Mouse (Mus musculus) midbrain, embryonic 12.5 days (tissue): ENCODE measurements around the gene Osbpl9. TPM values are rescaled to one million over a fixed set of nuclear protein-coding genes. Genes with fewer than 3 reads are reported as not detected.

ENCODE experiments used
- ATAC-seq: fragments of 200-750 bp; cut with Nextera tagmentation; 2 replicates; pipeline ENCODE4 v1.8.0; 2017; ENCODE audit warnings: low read depth, moderate TSS enrichment, moderate library complexity; ENCODE audit not compliant: low FRiP score
- H3K27ac ChIP-seq: fragments of 300-500 bp; sonication (generic); replicated peaks from 2 replicates; pipeline ENCODE4 v1.5.1; 2016; ENCODE audit warnings: mild to moderate bottlenecking
- H3K27me3 ChIP-seq: fragments of 300-500 bp; sonication (generic); 2 replicates; pipeline ENCODE4 v1.6.1; 2016; ENCODE audit warnings: mild to moderate bottlenecking
- H3K36me3 ChIP-seq: fragments of 300-500 bp; sonication (generic); 2 replicates; pipeline ENCODE4 v1.6.1; 2016
- H3K4me1 ChIP-seq: fragments of 300-500 bp; sonication (generic); 2 replicates; pipeline ENCODE4 v1.6.1; 2016
- H3K4me2 ChIP-seq: fragments of 300-500 bp; sonication (generic); replicated peaks from 2 replicates; pipeline ENCODE4 v1.6.1; 2016; ENCODE audit warnings: mild to moderate bottlenecking, moderate library complexity
- H3K4me3 ChIP-seq: fragments of 300-500 bp; sonication (generic); 2 replicates; pipeline ENCODE4 v1.5.1; 2016; ENCODE audit warnings: mild to moderate bottlenecking
- H3K9ac ChIP-seq: fragments of 300-500 bp; sonication (generic); replicated peaks from 2 replicates; pipeline ENCODE4 v1.6.1; 2016; ENCODE audit warnings: mild to moderate bottlenecking, moderate library complexity
- H3K9me3 ChIP-seq: fragments of 300-500 bp; sonication (generic); 2 replicates; pipeline ENCODE4 v1.6.1; 2016; ENCODE audit warnings: mild to moderate bottlenecking
- WGBS: fragments of 180-500 bp; shearing (Covaris S2); methylation state at CpG from one replicate; pipeline ENCODE4 v1.1.7; 2016; 5-methylcytosine and 5-hydroxymethylcytosine counted together
- polyA plus RNA-seq: library from polyadenylated mRNA; unstranded; fragments of >200 nt; fragmentation: Nextera tagmentation; extraction: Ambion mirVana; gene quantifications from 2 replicates; pipeline ENCODE4 v1.2.1, GENCODE M21; 2016

Gene Osbpl9
- polyA plus RNA-seq, 1 experiment from 2014 or later: 81.1 TPM

DNA sequence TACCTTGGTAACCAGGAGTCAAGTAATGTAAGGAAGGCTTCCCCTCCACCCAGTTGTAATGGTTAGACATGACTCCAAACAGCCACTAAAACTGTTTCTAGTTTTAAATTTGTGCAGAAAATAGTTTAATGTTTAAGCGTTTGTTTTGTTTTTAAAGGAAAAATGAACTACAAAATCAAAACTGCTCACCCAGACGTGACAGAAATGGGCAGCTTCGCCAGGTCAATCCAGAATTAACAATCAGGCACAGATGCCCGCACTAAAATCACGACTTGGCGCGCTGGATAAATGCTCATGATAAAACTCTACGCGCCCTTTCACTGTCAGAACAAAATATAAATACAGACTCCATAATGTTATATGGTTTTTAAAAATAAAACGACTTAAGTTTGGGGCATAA is 92.4 kb downstream of the Osbpl9 start:
- Histone ChIP-seq H3K4me1 (no peaks in the 10 kb centered on the region), H3K27me3 (no peaks in the 10 kb centered on the region), H3K4me3 (no peak overlapping the region), H3K9ac (no peak overlapping the region), H3K9me3 (no peaks in the 10 kb centered on the region), H3K4me2 (no peak overlapping the region), H3K27ac (no peak overlapping the region), H3K36me3 (no peaks in the 10 kb centered on the region)
- WGBS: 93% methylated on average over 10 of the region's 10 CpGs
- ATAC-seq: no peak

DNA sequence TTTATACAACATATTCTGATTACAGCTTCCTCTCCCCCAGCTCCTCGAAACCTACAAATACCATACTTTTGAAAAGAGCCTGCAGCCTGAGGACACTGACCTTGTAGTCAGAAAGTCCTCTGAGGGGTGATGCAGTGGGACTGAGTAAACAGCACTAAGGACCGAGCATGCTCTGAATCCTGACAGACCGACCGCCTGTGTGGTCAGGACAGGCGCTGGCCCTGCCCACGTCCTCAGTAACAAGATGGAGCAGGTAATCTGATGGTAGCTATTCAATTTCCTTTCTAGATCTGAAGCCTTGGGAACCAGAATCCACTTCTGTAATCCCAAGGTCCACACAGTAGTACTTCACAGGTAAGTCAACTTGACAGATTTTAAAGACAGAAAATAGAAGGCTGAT is 93.1 kb downstream of the Osbpl9 start:
- ATAC-seq: no peak
- no peak overlapping the region for H3K27ac ChIP-seq
- no peaks in the 10 kb centered on the region for H3K9me3 ChIP-seq
- H3K9ac ChIP-seq: no peak overlapping the region
- H3K27me3 ChIP-seq: no peaks in the 10 kb centered on the region
- H3K4me3 ChIP-seq: no peak overlapping the region
- no peaks in the 10 kb centered on the region for H3K36me3 ChIP-seq
- 85% methylated on average over 6 of the region's 6 CpGs for WGBS
- H3K4me1 ChIP-seq: no peaks in the 10 kb centered on the region
- no peak overlapping the region for H3K4me2 ChIP-seq

DNA sequence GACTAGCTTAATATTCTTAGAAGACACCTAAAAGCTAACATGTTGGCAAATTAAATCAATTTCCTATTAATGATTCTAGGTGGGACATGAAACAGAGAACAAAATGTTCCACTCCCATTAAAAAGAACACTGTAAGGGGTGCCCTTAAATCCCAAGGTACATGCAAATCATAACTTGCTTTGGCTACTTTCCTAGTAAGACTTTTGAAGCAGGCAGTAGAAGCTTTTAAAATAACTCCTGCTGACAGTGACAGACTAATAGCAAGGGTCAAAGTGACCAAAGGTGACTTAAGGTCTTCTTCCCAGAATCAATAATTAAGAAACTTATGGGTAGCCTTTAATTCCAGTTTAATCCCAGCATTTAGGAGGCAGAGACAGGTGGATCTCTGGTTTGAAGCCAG is 95.5 kb downstream of the Osbpl9 start:
- Histone ChIP-seq H3K27ac (no peak overlapping the region), H3K4me3 (no peak overlapping the region), H3K4me1 (no peaks in the 10 kb centered on the region), H3K9me3 (no peaks in the 10 kb centered on the region), H3K36me3 (no peaks in the 10 kb centered on the region), H3K9ac (no peak overlapping the region), H3K27me3 (no peaks in the 10 kb centered on the region), H3K4me2 (no peak overlapping the region)
- no peak for ATAC-seq

DNA sequence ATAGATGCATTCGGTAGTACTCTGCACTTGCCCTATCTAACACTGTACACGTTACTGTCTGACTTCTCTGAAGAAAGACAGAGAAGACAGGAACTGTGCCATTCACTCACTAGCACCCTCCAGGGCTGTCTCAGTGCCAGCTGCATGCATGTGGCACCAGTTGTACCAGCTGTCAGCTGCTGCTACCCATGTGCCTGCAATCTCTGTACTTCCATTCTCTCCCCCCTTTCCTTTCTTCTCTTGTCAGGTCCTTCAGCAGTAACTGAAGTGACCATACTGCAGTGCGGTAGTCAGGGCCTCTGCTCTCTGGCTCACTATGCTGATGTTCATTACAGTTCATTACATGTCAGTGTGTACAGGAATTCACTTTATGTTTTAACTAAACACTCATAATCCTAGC is 96.0 kb downstream of the Osbpl9 start:
- H3K9me3 ChIP-seq: no peaks in the 10 kb centered on the region
- H3K9ac ChIP-seq: no peak overlapping the region
- no peak for ATAC-seq
- H3K4me2 ChIP-seq: no peak overlapping the region
- no peak overlapping the region for H3K4me3 ChIP-seq
- H3K4me1 ChIP-seq: no peaks in the 10 kb centered on the region
- H3K27me3 ChIP-seq: no peaks in the 10 kb centered on the region
- peaks cover 4% of the 10 kb centered on the region for H3K36me3 ChIP-seq
- 86% methylated on average over 3 of the region's 3 CpGs for WGBS
- no peak overlapping the region for H3K27ac ChIP-seq

DNA sequence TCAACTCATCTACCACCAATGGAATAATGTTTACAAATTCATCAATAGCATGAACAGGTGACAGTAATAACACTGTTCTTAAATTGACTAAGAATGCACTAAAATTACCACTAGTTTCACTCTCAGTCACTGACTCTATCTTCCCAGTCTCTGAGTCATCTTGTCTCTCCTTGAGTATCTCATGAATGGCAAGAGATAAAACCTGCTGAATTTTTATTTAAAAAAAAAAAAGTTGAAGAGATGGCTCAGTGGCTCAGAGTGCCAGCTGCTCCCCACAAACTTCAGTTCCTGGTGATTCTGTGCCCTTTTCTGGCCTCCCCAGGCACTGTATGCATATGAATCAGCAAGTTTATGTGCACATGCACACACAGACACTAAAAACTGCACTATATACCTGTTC is 96.8 kb downstream of the Osbpl9 start:
- Histone ChIP-seq H3K4me1 (no peaks in the 10 kb centered on the region), H3K9me3 (no peaks in the 10 kb centered on the region), H3K27me3 (no peaks in the 10 kb centered on the region), H3K4me2 (no peak overlapping the region), H3K9ac (no peak overlapping the region), H3K36me3 (peaks cover 4% of the 10 kb centered on the region), H3K27ac (no peak overlapping the region), H3K4me3 (no peak overlapping the region)
- ATAC-seq: no peak

DNA sequence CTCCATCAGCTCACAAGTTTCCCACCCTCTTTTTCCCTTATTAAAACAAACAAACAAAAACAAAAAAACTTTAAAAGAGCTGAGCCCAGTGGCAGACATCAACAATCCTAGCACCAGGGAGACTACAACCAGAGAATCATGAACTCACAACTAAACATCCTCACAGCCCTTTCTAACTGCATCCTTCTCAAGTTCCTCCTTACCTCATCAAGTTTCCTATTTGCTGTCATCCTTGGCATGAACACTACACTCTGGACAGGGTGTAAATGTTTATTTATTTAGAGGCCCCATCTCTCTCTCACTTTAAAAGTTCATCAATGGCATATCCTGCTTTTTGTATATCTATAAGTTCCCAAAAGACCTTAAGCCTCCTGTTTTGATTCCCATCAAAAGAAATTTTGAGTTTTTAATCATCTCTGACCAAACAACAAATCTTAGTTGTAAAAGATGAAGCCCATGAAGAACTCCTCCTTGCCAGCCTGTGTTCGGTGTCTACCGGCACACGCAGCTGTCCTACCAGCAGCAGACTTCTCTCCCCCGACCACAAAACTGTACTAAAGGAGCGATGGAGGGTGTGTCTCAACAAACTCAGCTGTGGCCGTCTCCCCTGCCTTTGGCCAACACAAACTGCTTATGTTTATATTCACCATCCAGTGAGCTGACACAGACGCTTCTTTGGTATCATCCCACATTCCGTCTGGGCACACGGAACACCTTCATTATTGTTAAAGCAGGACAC is 98.8 kb downstream of the Osbpl9 start:
- H3K27me3 ChIP-seq: no peaks in the 10 kb centered on the region
- H3K36me3 ChIP-seq: peaks cover 4% of the 10 kb centered on the region
- H3K9ac ChIP-seq: no peak overlapping the region
- no peak overlapping the region for H3K4me3 ChIP-seq
- no peaks in the 10 kb centered on the region for H3K9me3 ChIP-seq
- H3K4me1 ChIP-seq: no peaks in the 10 kb centered on the region
- no peak overlapping the region for H3K4me2 ChIP-seq
- ATAC-seq: no peak
- no peak overlapping the region for H3K27ac ChIP-seq
- 83% methylated on average over 9 of the region's 9 CpGs for WGBS

DNA sequence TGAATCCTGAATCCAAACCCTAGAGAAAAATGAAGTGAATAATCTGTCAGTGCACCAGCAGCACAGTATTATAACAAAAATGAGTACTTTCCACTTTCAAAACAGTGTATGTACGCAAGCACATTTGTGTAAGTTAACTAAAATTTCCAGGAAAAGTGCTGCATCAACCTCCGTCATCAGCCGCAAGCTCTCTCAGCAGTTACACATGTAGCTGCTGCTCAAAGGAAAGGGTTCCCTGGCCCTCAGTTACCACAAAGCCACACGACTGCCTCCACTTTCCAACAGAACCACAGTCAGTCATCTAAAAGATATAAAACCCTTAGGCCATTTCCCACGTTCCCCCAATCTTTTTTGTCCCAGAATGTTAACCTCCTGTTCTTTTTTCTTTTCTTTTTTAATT is 99.5 kb downstream of the Osbpl9 start:
- no peaks in the 10 kb centered on the region for H3K4me1 ChIP-seq
- no peaks in the 10 kb centered on the region for H3K9me3 ChIP-seq
- no peak overlapping the region for H3K4me2 ChIP-seq
- peaks cover 4% of the 10 kb centered on the region for H3K36me3 ChIP-seq
- WGBS: 95% methylated on average over 5 of the region's 5 CpGs
- H3K27me3 ChIP-seq: no peaks in the 10 kb centered on the region
- H3K9ac ChIP-seq: no peak overlapping the region
- H3K4me3 ChIP-seq: no peak overlapping the region
- no peak overlapping the region for H3K27ac ChIP-seq
- no peak for ATAC-seq

DNA sequence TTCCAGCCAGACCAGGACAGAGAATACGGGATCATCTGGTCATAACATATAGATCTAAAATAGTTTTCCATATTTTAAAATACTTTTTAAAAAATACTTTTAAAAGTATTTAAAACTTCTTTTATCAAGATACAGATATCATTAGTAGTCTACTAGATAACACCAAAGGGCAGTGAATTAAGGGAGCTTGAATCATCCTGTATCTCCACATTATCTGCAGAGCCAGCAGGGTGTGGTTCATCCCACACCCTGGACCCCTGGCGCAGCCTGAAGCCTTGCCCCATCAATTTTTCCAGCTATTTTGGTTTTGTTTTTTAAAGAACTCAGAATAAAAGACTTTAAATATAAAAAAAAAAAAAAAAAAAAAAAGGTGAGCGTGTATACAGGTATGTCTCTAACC is 103.2 kb downstream of the Osbpl9 start:
- Histone ChIP-seq H3K36me3 (peaks cover 4% of the 10 kb centered on the region), H3K4me1 (no peaks in the 10 kb centered on the region), H3K4me3 (no peak overlapping the region), H3K27me3 (no peaks in the 10 kb centered on the region), H3K4me2 (no peak overlapping the region), H3K9me3 (no peaks in the 10 kb centered on the region), H3K9ac (no peak overlapping the region), H3K27ac (no peak overlapping the region)
- 96% methylated on average over 3 of the region's 3 CpGs for WGBS
- no peak for ATAC-seq

DNA sequence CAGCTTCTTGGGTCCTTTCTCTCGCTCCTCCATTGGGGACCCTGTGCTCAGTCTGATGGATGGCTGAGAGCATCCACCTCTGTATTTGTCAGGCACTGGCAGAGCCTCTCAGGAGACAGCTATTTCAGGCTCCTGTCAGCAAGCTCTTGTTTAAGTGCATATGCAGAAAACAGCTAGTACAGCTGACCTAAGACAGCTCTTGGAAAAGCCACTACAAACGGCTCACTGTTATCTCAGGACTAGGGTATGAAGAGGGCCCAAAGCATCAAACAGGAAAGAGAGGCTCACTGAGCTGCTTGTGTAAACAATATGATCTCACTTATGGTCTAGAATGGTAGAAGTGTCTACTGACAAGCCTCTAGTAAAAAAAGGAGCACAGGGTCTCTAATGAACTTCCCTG is 107.8 kb downstream of the Osbpl9 start:
- Histone ChIP-seq H3K36me3 (no peaks in the 10 kb centered on the region), H3K4me1 (no peaks in the 10 kb centered on the region), H3K9ac (no peak overlapping the region), H3K27ac (no peak overlapping the region), H3K4me2 (no peak overlapping the region), H3K4me3 (no peak overlapping the region), H3K27me3 (no peaks in the 10 kb centered on the region), H3K9me3 (no peaks in the 10 kb centered on the region)
- WGBS: 77% methylated on average over 2 of the region's 2 CpGs
- ATAC-seq: no peak

DNA sequence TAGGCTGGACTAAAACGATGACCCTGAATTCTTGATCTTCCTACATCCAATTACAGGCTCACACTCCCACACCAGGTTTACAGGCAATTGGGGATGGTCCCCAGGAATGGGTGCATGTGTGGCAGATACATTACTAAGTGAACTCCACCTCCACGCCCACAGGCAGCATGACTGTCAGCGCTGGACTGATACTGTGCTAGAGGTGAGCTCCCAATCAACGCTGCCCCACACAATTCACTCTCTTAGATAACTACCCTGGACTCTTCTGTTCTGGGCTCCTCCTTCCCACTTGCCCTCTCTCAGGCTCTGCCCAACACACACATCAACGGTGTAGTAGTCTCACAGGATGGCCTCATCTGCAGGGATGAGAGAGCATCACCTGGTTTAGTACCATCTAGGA is 109.7 kb downstream of the Osbpl9 start:
- no peak overlapping the region for H3K4me2 ChIP-seq
- 88% methylated on average over 5 of the region's 5 CpGs for WGBS
- no peak for ATAC-seq
- H3K36me3 ChIP-seq: no peaks in the 10 kb centered on the region
- no peaks in the 10 kb centered on the region for H3K4me1 ChIP-seq
- no peak overlapping the region for H3K27ac ChIP-seq
- no peak overlapping the region for H3K4me3 ChIP-seq
- no peak overlapping the region for H3K9ac ChIP-seq
- H3K9me3 ChIP-seq: no peaks in the 10 kb centered on the region
- H3K27me3 ChIP-seq: no peaks in the 10 kb centered on the region

DNA sequence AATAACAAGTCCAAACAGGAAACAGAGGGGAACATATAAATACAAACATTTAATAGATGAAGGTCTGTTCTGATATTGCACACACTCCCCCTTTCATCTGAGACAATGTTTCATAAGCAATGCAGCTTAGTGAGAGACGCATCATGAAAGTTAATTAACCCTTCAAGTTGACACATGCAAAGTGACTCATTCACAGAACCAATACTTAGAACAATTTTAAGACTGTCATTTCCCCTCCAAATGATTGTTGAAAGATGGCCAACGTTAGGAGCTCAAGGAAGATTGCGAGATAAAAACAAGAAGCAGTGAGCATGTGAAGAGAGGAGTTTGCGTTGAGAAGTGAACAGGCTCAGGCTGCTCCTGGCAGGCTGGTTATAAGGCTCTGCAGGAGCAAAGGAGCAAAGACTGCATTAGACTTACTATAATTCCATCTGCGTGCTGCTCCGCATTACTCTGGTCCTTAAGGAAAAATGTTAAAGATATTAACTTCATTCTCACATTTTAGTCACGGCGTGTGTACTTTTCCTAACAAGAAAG is 110.8 kb downstream of the Osbpl9 start:
- Histone ChIP-seq H3K9ac (no peak overlapping the region), H3K36me3 (no peaks in the 10 kb centered on the region), H3K4me3 (no peak overlapping the region), H3K27ac (no peak overlapping the region), H3K4me2 (no peak overlapping the region), H3K4me1 (no peaks in the 10 kb centered on the region), H3K9me3 (no peaks in the 10 kb centered on the region), H3K27me3 (no peaks in the 10 kb centered on the region)
- no peak for ATAC-seq
- 93% methylated on average over 8 of the region's 8 CpGs for WGBS

DNA sequence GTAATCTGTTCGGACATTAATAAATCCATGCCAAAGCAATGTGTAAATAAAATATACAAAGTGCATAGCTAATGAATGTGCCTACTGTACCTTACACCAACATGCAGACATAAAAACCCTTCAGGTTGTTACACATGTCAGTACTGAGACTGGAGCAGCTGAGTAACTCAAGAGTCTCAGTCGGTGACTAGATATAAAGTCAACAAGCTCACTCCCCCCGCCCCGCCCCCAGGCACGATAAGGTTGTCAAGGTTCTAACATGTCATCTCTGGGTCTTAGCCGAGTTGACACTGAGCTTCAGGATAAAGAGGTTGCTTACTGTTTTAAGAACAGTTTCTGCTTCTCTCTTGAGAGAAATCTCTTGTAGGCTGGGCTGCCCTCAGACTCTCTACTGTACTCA is 112.1 kb downstream of the Osbpl9 start:
- Histone ChIP-seq H3K36me3 (no peaks in the 10 kb centered on the region), H3K9me3 (no peaks in the 10 kb centered on the region), H3K4me2 (no peak overlapping the region), H3K9ac (no peak overlapping the region), H3K27me3 (no peaks in the 10 kb centered on the region), H3K4me3 (no peak overlapping the region), H3K4me1 (no peaks in the 10 kb centered on the region), H3K27ac (no peak overlapping the region)
- 85% methylated on average over 6 of the region's 6 CpGs for WGBS
- ATAC-seq: no peak

DNA sequence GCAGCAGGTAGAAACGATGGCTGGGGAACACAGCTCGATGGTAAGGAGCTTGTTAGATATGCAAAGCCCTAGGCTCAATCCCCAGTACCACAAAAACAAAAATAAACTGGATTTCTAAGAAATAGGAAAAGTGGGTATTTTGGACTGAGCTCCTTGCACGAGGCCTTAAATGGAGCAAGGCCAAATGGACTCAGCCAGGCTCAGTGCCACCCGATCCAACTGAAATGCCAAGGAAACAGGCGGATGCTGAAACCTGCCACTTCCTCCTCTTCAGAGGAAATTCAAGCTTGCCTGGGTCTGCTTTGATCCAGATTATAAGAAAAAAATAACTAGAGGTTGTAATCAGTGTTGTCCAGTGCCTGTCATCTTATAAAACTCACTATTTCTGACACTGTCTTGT is 112.9 kb downstream of the Osbpl9 start:
- Histone ChIP-seq H3K4me1 (no peaks in the 10 kb centered on the region), H3K27ac (no peak overlapping the region), H3K4me3 (no peak overlapping the region), H3K9ac (no peak overlapping the region), H3K27me3 (no peaks in the 10 kb centered on the region), H3K4me2 (no peak overlapping the region), H3K9me3 (no peaks in the 10 kb centered on the region), H3K36me3 (no peaks in the 10 kb centered on the region)
- WGBS: 88% methylated on average over 5 of the region's 5 CpGs
- no peak for ATAC-seq
